In genomic region chr1:36518259-36518658, GRCm38 (mm10) we compare ENCODE assay signal across 27 mouse cellular contexts. TPM values are rescaled to one million over a fixed set of nuclear protein-coding genes. Genes with fewer than 3 reads are reported as not detected.
DNase-seq lines count a peak whose midpoint lies in the region; ATAC-seq and TF ChIP-seq lines count a peak whose summit lies in the region.
"Had no signal": no experiment of that assay in that cellular context is flagged by ENCODE, and none has a peak within 500 bp of the region (broad histone marks: within the 10 kb centered on the region; RNA-seq: fewer than 3 reads in every experiment).

No protein-coding gene starts in this region.

- peak; percentile 53 for ATAC-seq in kidney, postnatal 0 days (replicated peaks; ENCODE audit: low FRiP score, low read depth)
- peak; percentile 47; the same call in 1 of the 2 replicates for ATAC-seq in intestine, embryonic 16.5 days
- ATAC-seq: forebrain, embryonic 13.5 days; hindbrain, postnatal 0 days; midbrain, embryonic 13.5 days; Patski had no signal

- peak; percentile 54 to 70 for DNase-seq in cerebellum, adult 18-20 months
- DNase-seq in cerebellum, adult 9-11 months = no peak
- DNase-seq in gastrocnemius, adult 2 months = no peak
- no peak for DNase-seq in gastrocnemius, adult 8-10 months (ENCODE audit: low spot score in 2 of 2)
- no peak for DNase-seq in kidney, postnatal 0 days (ENCODE audit: low spot score)
- no peak for DNase-seq in kidney, postnatal 14 days
- no peak for DNase-seq in midbrain, embryonic 10.5 days (ENCODE audit: low spot score)
- DNase-seq: adrenal gland, adult 2 months; gastrocnemius, postnatal 14 days; kidney, adult 18-20 months; kidney, postnatal 25 days; layer of hippocampus, postnatal 36 days; lung, adult 18-20 months; lung, postnatal 10 days; right cerebral cortex, postnatal 14 days; thymus, adult 2 months; thymus, postnatal 4 days had no signal

- no peaks in the 10 kb centered on the region for H3K27me3 ChIP-seq in kidney, postnatal 0 days (ENCODE audit: insufficient read depth, low read length)
- no peaks in the 10 kb centered on the region for H3K27me3 ChIP-seq in intestine, embryonic 16.5 days (replicated peaks; ENCODE audit: control insufficient read depth, insufficient read depth, low read length)
- H3K27me3 ChIP-seq in midbrain, embryonic 10.5 days (ENCODE audit: low read depth, poor library complexity, severe bottlenecking) = no peaks in the 10 kb centered on the region
- H3K27me3 ChIP-seq: forebrain, embryonic 13.5 days; heart, embryonic 15.5 days; midbrain, embryonic 13.5 days; Patski had no signal

- no peak for TF ChIP-seq CTCF in gastrocnemius, adult 2 months (IDR thresholded peaks at IDR 0.05)
- TF ChIP-seq CTCF in kidney, postnatal 0 days (IDR thresholded peaks at IDR 0.05; ENCODE audit: low read depth) = no peak

- H3K4me3 ChIP-seq in gastrocnemius, adult 2 months = no peak overlapping the region
- no peak overlapping the region for H3K4me3 ChIP-seq in kidney, postnatal 0 days (replicated peaks; ENCODE audit: low read depth, low read length)
- no peak overlapping the region for H3K4me3 ChIP-seq in intestine, embryonic 16.5 days (ENCODE audit: low read length)
- H3K4me3 ChIP-seq in midbrain, embryonic 10.5 days = no peak overlapping the region
- H3K4me3 ChIP-seq: forebrain, embryonic 13.5 days; heart, embryonic 15.5 days; midbrain, embryonic 13.5 days had no signal

- no peak overlapping the region for H3K9ac ChIP-seq in kidney, postnatal 0 days (ENCODE audit: low read depth, low read length)
- 0 out of 2 replicates have a peak overlapping the region, but pooled peaks have one; percentile 19 for H3K9ac ChIP-seq in intestine, embryonic 16.5 days (ENCODE audit: low read depth, low read length)
- H3K9ac ChIP-seq: forebrain, embryonic 13.5 days; heart, embryonic 15.5 days; midbrain, embryonic 13.5 days had no signal

- peaks cover 32% of the 10 kb centered on the region for H3K36me3 ChIP-seq in kidney, postnatal 0 days (ENCODE audit: insufficient read depth, low read length)
- H3K36me3 ChIP-seq in intestine, embryonic 16.5 days (ENCODE audit: control insufficient read depth, insufficient read depth, low read length) = peaks cover 15% of the 10 kb centered on the region
- peaks cover 90% of the 10 kb centered on the region for H3K36me3 ChIP-seq in midbrain, embryonic 10.5 days

- no peak overlapping the region for H3K4me2 ChIP-seq in kidney, postnatal 0 days (ENCODE audit: low read length)
- H3K4me2 ChIP-seq in intestine, embryonic 16.5 days (ENCODE audit: low read depth, low read length) = no peak overlapping the region
- H3K4me2 ChIP-seq: forebrain, embryonic 13.5 days; heart, embryonic 15.5 days; midbrain, embryonic 13.5 days had no signal

- peak overlapping the region; percentile 31 for H3K27ac ChIP-seq in gastrocnemius, adult 2 months
- H3K27ac ChIP-seq in kidney, postnatal 0 days = no peak overlapping the region
- no peak overlapping the region for H3K27ac ChIP-seq in intestine, embryonic 16.5 days (ENCODE audit: low read length)
- H3K27ac ChIP-seq in midbrain, embryonic 10.5 days (replicated peaks) = no peak overlapping the region
- H3K27ac ChIP-seq: forebrain, embryonic 13.5 days; heart, embryonic 15.5 days; hindbrain, postnatal 0 days; midbrain, embryonic 13.5 days; stomach, postnatal 0 days had no signal

- peaks cover 9% of the 10 kb centered on the region; the same call in 1 of the 2 replicates for H3K4me1 ChIP-seq in kidney, postnatal 0 days (replicated peaks; ENCODE audit: insufficient read depth, low read length)
- peaks cover 20% of the 10 kb centered on the region for H3K4me1 ChIP-seq in intestine, embryonic 16.5 days (ENCODE audit: control insufficient read depth, insufficient read depth, low read length)
- H3K4me1 ChIP-seq in midbrain, embryonic 10.5 days = peaks cover 22% of the 10 kb centered on the region

- H3K9me3 ChIP-seq in kidney, postnatal 0 days (replicated peaks; ENCODE audit: low read length) = no peaks in the 10 kb centered on the region
- H3K9me3 ChIP-seq in intestine, embryonic 16.5 days (ENCODE audit: control insufficient read depth, low read length) = no peaks in the 10 kb centered on the region
- H3K9me3 ChIP-seq in midbrain, embryonic 10.5 days (replicated peaks) = no peaks in the 10 kb centered on the region
- H3K9me3 ChIP-seq: forebrain, embryonic 13.5 days; G1E; heart, embryonic 15.5 days; midbrain, embryonic 13.5 days had no signal

- intact Hi-C loops in gastrocnemius, adult 2 months (cut with DNase I) = no loop called here

- whole genome bisulfite sequencing in kidney, postnatal 0 days = 70% methylated on average over 3 of the region's 3 CpGs
- 76% methylated on average over 3 of the region's 3 CpGs for WGBS in intestine, embryonic 16.5 days
- 88% methylated on average over 3 of the region's 3 CpGs for WGBS in midbrain, embryonic 10.5 days

RNA-seq across cellular contexts. Expression of gene Cnnm3, which starts 6.6 kb away (rescaled TPM):
- 10 to 100 TPM in 1 of 2 experiments, 1 to 10 TPM in 1; 9.7 to 12.0 TPM for total RNA-seq in gastrocnemius, adult 2 months (2021)
- 10 to 100 TPM in 3 of 4 experiments, 1 to 10 TPM in 1; 8.9 to 12.8 (median 11.3) TPM for total RNA-seq in gastrocnemius, adult 8-10 months (2022)
- polyA plus RNA-seq in kidney, postnatal 0 days (2015; fragmentation: Nextera tagmentation; extraction: Ambion mirVana) = 3.4 and 3.8 TPM in 2 replicates
- 2.1 and 2.3 TPM in 2 replicates for polyA plus RNA-seq in intestine, embryonic 16.5 days (2015; fragmentation: Nextera tagmentation; extraction: Ambion mirVana)
- polyA plus RNA-seq in midbrain, embryonic 10.5 days (2016; fragmentation: Nextera tagmentation; extraction: Ambion mirVana) = 2.6 and 3.1 TPM in 2 replicates

RNA-seq across cellular contexts. Expression of gene Ankrd23, which starts 18.4 kb away (rescaled TPM):
- total RNA-seq in gastrocnemius, adult 2 months (2021) = 1,000 to 10,000 TPM; 1,971 to 4,216 TPM
- total RNA-seq in gastrocnemius, adult 8-10 months (2022) = 1,000 to 10,000 TPM; 2,275 to 3,003 (median 2,494) TPM
- 8.7 and 10.9 TPM in 2 replicates for polyA plus RNA-seq in kidney, postnatal 0 days (2015; fragmentation: Nextera tagmentation; extraction: Ambion mirVana)
- 12.7 and 14.6 TPM in 2 replicates for polyA plus RNA-seq in intestine, embryonic 16.5 days (2015; fragmentation: Nextera tagmentation; extraction: Ambion mirVana)
- 16.3 and 17.4 TPM in 2 replicates for polyA plus RNA-seq in midbrain, embryonic 10.5 days (2016; fragmentation: Nextera tagmentation; extraction: Ambion mirVana)

RNA-seq across cellular contexts. Expression of gene Gm42417, which starts 21.0 kb away (rescaled TPM):
- total RNA-seq in gastrocnemius, adult 2 months (2021) = 1,000 to 10,000 TPM in 1 of 2 experiments, 100 to 1,000 TPM in 1; 819 to 1,877 TPM
- total RNA-seq in gastrocnemius, adult 8-10 months (2022) = 1,000 to 10,000 TPM in 3 of 4 experiments, 100 to 1,000 TPM in 1; 926 to 1,454 (median 1,403) TPM
- not detected in 2 replicates for polyA plus RNA-seq in kidney, postnatal 0 days (2015; fragmentation: Nextera tagmentation; extraction: Ambion mirVana)
- 0.37 TPM in 1 of 2 replicates, not detected in the other for polyA plus RNA-seq in intestine, embryonic 16.5 days (2015; fragmentation: Nextera tagmentation; extraction: Ambion mirVana)
- polyA plus RNA-seq in midbrain, embryonic 10.5 days (2016; fragmentation: Nextera tagmentation; extraction: Ambion mirVana) = 0.69 TPM in 1 of 2 replicates, not detected in the other
- total RNA-seq: adrenal gland, adult 2 months; common myeloid progenitor, adult 5-6 weeks; G1E; hindbrain, postnatal 0 days; layer of hippocampus, postnatal 36 days; liver, adult 2 months had no signal
- polyA plus RNA-seq: adrenal gland, adult 2 months; heart, embryonic 15.5 days; hindbrain, postnatal 0 days; liver, adult 2 months; midbrain, embryonic 13.5 days; thymus, adult 2 months had no signal

RNA-seq across cellular contexts. Expression of gene Ankrd39, which starts 29.0 kb away (rescaled TPM):
- 1 to 10 TPM; 7.2 to 9.3 TPM for total RNA-seq in gastrocnemius, adult 2 months (2021)
- total RNA-seq in gastrocnemius, adult 8-10 months (2022) = 1 to 10 TPM; 6.3 to 9.7 (median 9.4) TPM
- 22.0 and 24.6 TPM in 2 replicates for polyA plus RNA-seq in kidney, postnatal 0 days (2015; fragmentation: Nextera tagmentation; extraction: Ambion mirVana)
- 23.6 and 26.8 TPM in 2 replicates for polyA plus RNA-seq in intestine, embryonic 16.5 days (2015; fragmentation: Nextera tagmentation; extraction: Ambion mirVana)
- polyA plus RNA-seq in midbrain, embryonic 10.5 days (2016; fragmentation: Nextera tagmentation; extraction: Ambion mirVana) = 17.8 and 21.2 TPM in 2 replicates

RNA-seq across cellular contexts. Expression of gene Sema4c, which starts 39.9 kb away (rescaled TPM):
- 10 to 100 TPM in 1 of 2 experiments, 1 to 10 TPM in 1; 6.8 to 10.0 TPM for total RNA-seq in gastrocnemius, adult 2 months (2021)
- total RNA-seq in gastrocnemius, adult 8-10 months (2022) = 1 to 10 TPM; 2.7 to 5.2 (median 4.6) TPM
- polyA plus RNA-seq in kidney, postnatal 0 days (2015; fragmentation: Nextera tagmentation; extraction: Ambion mirVana) = 13.5 and 14.7 TPM in 2 replicates
- polyA plus RNA-seq in intestine, embryonic 16.5 days (2015; fragmentation: Nextera tagmentation; extraction: Ambion mirVana) = 7.4 and 7.9 TPM in 2 replicates
- polyA plus RNA-seq in midbrain, embryonic 10.5 days (2016; fragmentation: Nextera tagmentation; extraction: Ambion mirVana) = 20.8 and 26.3 TPM in 2 replicates
- polyA plus RNA-seq: G1E had no signal

Comparison
In these comparisons a context has a peak if more than half of its experiments do, and no peak if none do; other contexts are left out.
1. DNase-seq: peak in cerebellum, adult 18-20 months (2 of 2); none in cerebellum, adult 9-11 months (single experiment), gastrocnemius, adult 2 months (single experiment), gastrocnemius, adult 8-10 months (0 of 2), kidney, postnatal 0 days (single experiment), kidney, postnatal 14 days (single experiment) and midbrain, embryonic 10.5 days (single experiment).